Mouse (Mus musculus): ENCODE measurements around the gene Lrrn2.

Gene Lrrn2

DNA sequence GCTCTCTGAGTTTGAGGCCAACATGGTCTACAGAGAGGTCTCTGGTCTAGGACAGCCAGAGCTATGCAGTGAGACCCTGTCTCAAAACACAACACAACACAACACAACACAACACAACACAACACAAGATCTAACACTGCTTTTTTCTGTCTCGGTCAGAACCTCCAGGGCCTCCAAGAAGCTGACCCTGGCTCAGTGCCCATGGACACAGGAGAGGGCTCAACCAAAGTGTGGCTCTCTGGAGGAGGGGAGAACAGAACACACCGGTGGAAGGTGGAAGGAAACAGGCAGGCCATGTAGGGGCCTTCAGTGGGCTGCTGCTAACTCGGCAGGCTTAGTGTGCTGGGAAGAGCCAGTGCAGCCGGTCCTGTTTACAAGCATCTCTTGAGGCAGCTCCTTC, 5.6 kb downstream of the Lrrn2 start:
- no peak for DNase-seq (ENCODE audit: low spot score)

DNA sequence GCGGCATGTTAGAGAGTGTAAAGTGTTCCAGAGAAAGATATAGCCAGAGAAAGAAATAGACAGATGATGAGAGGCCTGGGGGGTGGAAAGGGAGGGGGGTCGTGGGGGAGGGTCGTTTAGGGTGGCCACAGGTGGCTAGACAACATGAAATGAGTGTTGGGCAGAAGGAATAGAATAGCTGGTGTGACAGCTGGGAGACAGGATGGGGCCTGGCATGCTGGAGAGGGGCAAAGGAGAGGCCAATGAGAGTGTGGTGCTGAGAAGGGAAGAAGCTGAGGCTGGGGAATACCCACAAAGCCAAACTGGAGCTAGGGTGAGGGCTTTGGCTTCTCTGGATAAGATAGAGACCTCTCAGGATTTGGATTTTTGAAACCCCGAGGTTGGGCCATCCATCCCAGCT, 6.6 kb downstream of the Lrrn2 start:
- DNase-seq (ENCODE audit: low spot score) = no peak

DNA sequence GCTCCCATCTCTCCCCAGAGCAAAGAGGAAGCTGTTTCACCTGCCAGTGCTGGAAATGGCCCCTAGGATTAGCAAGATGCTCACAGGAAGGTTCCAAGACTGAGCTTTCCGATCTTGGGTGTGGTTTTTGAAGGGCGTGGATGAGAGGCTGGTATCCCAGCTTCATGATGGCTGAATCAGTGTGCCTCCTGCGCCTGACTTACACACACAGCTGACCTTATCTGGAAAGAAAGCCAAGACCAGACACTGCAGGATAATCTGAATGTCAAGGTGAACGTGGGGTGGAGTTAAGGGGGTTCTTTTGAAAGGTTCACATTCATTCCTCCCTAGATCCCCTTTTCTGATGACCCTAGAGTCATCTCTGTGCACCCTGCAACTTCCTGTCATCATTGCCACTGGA, 8.7 kb downstream of the Lrrn2 start:
- no peak for DNase-seq (ENCODE audit: low spot score)

DNA sequence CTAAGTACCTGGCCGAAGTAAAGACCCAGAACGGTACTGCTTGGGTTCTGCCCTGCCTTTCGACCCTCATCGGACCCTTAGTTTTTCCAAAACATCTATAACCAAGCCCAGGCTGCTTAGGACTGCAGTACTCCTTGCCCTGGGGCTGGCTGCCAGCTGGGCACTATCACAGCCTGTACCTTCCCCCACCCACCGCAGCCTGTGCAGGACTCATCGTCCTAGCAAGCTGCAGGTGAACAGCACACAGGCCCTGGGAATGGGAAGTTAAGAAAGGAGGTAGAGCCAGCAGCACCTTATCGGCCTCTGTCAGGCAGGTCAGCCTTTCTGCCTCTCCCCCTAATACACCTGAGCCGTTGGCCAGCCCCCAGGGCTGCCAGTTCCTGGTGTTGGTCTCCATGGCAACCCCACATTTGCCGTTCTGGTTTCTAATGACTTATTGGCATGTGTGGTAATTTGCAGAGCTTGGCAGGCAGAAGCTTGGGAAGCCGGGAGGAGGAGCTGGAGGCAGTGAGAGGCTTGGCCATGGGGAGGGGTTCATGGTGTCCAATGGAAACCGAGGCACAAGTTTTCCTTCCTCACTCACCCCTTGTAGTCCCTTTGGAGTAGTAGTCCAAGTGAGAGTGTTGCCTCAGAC, 10.2 kb downstream of the Lrrn2 start:
- peak; percentile 13 for DNase-seq (ENCODE audit: low spot score)

DNA sequence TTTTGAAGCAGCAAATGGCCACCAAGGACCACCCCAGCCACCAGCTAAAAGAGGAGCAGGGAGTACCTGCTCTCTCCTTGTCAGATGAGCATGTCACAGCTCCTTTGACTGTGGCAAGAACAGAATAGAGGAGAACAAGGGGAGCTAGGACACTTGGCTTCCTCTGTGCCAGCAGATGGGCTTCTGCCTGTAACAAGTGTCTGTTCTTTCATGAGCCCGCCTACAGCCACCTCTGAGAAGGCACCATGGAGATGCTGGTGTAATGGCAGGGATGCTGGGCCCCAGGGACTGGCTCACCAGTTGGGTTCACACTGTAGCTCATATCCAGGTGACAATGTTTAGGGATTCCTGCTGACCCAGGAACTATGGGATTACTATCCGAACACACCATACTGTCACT, 12.0 kb downstream of the Lrrn2 start:
- no peak for DNase-seq (ENCODE audit: low spot score)

DNA sequence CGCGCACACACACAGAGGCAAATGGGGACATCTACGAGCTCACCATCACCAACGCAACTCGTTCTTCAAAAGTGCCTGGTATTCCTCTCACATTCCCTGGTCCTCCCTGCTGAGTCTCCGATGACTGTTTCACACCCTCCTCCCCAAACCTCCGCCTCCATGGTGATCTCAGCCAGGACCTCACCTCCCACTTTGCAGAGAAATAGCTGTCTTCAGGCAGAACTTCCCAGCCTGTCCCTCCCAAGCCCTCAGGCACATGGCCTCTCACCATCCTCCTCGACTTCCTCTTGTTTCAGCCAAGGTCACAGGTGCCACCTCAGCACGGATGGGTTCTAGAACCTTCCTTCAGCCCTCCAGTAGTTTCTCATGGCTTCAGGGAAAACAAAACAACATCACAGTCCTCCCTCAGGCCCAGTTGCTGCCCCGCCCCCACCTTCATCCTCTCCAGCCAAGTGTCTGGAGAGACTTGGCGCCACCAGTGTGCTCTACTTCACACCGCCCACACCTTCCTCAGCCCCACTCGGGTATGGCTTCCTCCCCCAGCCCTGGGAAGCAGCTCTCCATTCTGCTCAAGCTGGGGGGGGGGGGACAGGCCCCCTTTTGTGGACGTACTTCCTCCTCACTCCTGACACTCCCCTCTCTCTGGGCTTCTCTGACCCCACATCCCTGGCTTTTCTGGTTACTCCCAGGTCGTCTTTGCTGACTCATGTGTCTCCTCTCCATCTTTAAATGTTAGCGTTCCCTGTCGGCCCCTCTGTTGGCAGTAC, 13.4 kb downstream of the Lrrn2 start:
- DNase-seq (ENCODE audit: low spot score) = no peak

DNA sequence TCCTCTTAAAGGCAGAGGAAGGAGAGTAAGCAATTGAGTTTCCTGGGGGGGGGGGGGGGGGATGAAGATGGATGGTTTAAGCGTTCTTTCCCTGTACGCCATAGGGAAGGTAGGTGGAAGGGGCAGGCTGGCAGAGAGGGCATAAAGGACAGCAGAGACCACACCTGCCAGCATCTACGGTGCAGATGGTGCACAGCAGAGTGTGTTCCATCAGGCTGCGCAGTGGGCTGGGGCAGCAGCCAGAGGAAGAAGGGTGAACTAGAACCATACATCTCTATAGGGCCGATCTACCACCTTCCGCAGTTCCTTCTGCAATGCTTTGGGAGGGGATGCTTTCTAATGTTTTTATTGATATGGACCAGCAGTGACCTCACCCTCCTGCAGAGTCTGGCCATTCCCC, 19.0 kb downstream of the Lrrn2 start:
- no peak for DNase-seq (ENCODE audit: low spot score)

DNA sequence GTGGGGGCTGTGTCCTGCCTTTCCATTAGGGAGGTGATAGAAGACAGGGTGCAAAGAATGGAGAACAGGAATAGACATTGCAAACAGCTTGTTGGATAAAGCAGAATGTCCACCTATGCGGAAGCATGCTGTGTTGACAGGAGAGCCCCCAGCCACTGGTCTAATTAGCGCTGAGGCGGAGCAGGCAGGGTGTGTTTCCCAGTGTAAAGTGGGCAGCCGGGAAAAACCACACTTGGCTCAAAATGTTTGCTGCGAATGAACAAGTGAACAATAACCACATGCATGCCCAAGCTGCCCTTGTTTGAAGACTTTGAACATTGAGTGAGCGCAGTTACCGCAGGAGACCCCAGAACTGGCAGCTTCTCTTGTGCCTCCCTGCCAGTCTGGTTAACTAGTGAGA, 19.6 kb downstream of the Lrrn2 start:
- no peak for DNase-seq (ENCODE audit: low spot score)

DNA sequence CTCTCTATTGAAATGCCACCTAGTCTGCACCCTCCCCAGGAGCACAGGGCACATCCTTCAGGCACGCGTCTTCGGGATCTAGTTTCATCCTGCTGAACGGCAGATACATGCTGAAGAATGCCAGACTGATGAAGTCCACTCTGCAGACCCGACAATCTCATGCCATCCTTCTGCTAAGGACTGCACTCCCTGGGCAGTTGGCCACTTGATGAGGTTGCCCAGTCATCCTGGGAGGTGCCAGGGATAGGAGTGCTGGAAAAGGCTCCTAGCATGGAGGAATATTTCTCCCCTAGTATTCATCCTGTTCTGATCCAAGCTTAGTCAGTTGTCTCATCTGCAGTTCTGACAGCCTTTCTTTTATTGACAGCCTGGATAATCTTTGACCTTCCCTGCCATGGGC, 20.9 kb downstream of the Lrrn2 start:
- no peak for DNase-seq (ENCODE audit: low spot score)

DNA sequence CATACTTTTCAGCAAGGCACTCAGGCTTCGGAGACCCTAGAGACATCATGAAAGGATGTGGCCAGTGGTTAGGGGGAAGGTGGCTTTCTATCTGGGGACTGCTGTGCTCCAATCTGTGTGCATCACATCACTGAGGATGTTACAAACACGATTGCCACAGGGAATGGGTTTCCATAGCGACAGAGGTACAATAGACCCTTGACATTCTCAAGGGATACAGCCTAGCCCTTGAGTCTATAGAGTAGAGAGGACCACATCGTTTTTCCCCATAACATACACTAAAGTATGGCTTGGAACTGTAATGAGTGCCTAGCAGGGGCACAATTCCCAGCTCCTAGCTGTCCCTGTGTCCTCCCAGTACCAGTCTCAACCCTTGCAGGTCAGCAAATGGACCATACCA, 23.4 kb downstream of the Lrrn2 start:
- DNase-seq (ENCODE audit: low spot score) = no peak

DNA sequence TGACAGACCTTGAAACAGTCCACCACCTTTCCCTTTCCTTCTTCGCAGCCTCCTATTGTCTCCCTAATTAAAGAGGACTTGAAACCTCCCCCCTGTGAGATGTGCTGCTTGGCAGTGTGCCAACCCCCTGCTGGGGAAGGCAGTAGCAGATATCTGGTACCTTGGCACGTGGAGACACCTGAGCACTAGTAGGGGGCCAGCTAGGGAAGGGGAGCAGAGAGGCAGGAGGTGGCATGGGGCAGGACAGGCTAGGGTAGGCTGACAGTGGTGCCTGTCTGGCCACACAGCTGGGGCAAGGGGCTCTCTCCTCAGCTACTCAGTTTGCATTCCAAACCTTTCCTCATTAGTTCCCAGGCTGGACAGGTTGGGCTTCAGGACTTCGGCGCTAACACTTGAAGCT, 29.0 kb downstream of the Lrrn2 start:
- DNase-seq (ENCODE audit: low spot score) = no peak

DNA sequence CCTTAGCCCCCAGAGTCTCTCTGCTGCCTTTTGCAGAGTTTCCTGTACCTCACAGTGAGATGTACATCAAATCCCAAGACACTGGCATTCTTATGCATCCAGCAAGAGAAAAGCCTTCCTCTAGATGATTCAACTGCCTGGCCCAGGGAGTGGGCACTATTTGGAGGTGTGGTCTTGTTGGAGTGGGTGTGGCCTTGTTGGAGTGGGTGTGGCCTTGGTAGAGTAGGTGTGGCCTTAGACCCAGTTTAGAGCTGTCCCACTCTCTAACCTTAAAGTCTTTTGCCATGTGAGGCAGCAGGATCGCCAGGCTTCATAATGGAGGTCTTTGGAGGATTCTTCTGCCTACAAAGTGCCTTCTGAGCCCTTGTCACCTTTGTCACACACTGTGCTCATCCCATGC, 29.9 kb downstream of the Lrrn2 start:
- DNase-seq (ENCODE audit: low spot score) = no peak

DNA sequence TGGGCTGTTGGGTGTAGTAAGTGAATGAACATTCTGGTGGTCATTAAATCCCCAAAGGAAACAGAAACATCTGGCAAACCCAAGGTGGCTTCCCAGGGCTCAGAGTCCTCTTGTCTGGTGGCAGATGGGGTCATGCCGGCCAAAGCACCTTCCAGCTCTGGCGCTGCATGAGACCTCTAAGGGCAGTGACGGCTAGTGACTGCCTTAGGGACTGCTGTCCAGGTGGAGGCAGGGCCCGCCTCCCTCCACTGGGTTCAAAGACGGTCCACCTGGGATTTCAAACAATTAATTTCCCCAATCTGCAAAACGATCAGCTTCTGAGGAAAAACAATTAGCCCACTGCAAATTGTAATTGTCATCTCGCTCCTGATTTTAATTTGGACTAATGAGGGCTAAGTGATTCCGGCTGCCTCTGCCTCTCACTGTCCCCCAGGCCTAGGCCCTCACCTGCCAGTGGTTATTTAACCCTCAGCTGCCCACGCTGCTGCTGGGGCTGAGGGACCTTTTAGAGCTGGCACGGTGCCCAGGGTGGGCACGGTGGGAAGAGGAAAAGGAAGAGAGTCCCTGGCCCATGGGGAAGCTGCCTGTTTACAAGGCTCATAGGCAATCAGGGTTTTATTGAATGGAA, 30.5 kb downstream of the Lrrn2 start:
- no peak for DNase-seq (ENCODE audit: low spot score)

DNA sequence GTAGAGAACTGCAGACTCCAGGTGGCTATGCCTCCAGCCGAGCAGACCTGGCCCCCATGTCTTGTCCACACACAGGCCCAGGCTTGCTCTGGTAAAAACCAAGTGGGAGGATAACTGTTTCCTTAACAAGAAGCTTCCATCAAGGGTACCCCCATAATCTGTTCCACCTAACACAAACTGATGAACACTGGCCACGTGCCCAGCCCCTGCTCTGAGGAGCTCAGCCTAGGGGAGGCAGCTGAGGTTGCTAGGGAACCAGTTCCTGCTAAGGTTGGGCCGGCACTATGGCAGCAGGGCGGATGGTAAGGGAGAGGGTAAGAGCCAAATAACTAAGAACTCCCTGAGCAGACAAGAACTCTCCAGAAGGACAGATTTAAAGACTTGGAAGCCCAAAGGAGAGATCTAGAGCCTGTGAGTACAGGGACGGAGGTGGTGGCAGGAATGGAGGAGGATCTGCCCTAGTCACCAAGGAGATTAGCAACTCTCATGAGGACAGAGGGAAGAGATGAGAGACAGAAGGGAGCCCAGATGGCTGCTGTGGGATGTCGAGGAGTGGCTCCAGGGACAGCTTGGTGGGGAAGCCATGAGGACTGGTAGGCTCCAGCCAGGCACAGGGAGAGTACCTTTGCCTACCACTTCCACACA, 35.9 kb downstream of the Lrrn2 start:
- DNase-seq (ENCODE audit: low spot score) = no peak

DNA sequence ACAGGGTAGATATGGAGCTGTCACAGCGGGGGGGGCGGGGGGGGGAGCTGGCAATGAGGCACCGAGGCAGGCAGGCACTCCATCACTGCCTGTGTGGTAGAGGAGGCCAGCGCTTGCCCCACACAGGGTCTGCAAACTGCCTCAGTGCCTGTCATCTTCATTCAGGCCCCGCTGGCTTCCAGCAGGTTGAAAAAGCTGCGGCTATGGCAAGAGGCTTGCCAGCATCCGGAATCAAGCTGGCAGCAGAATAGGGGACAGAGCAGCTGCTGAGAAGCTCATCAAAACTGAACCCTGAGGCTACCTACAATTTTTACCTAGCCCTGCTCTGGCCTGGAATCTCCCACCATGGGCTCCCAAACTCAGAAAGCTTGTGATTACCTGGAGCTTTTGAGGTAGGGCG, 37.5 kb downstream of the Lrrn2 start:
- no peak for DNase-seq (ENCODE audit: low spot score)

DNA sequence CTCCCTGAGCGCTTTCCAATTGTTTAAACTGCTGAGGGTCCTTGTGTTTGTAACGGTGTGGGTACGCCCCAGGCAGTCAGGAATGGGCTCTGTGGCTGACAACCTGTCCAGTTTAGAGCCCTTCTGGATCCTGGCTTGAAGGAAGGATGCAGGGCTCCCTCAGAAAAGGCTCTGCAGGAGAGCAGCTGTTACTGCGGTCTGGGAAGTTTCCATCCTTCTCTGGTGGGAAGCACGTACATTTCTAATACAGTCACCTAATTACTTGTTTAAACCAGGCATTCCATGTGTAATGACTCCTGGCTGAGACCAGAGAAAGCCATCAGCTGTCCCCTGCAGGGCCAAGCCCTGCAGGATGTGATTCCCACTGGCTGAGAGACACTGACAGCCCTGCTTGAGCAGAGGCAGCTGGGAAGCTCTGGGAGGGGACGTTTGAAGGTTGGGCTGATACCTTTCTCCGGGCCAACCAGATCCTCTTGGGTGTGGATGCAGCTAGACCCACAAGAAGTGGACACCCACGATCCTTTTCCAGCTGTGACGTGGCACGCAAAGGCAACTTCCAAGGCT, 38.1 kb downstream of the Lrrn2 start:
- no peak for DNase-seq (ENCODE audit: low spot score)

DNA sequence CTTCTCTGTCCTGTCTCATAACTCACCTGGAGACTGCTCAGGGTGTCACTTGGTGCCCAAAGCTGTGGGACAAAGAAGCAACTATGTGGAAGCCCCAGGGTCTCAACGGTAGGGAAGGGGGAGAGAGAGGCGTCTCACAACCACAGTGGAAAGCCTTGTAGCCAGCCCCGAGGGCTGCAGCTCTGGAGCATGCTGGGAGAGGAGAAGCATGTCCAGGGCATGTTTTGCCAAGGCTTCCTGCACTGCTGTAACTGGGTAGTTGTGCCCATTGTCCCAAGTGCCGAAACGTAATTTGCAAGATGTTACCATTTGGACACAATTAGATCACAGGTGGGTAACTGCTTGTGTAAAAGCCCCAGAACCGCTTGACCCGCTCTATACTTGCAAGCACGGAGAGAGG, 39.2 kb downstream of the Lrrn2 start:
- DNase-seq (ENCODE audit: low spot score) = no peak

DNA sequence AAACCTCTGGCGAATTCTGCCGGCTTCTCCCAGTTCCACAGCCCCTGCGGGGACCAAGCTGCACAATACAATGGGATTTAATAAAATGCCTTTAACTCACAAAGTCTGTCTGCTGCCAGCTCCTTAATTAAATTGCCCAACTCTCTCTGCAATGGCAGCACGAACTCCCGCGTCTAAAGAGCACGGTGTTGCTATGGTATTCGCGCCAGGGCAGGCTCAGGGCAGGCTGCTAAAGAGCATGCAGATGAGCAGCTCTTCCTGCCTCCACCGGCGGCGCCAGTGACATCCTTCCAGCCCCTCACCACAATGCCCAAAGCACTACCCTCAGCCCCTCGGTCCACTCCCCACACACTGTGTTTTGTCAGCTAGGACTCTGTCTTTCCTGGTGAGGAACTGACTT, 41.0 kb downstream of the Lrrn2 start:
- DNase-seq (ENCODE audit: low spot score) = peak; percentile 58

DNA sequence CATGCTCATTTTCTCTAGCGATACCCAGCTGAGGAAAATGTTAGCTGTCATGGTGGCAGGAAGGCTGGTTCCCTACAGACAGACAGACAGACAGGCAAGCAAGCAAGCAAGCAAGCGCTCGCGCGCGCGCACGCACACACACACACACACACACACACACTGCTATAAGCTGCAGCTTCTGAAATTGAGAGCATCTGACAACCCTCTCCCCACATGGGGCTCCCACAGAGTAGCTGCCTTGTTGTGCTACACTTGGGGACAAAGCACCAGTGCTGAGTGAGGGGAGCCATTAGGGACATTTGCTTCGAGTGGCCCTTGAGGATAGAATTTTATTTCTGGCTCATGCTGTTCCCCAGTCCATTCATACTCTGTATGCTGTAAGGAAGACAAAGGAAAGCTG, 42.2 kb downstream of the Lrrn2 start:
- DNase-seq (ENCODE audit: low spot score) = no peak

DNA sequence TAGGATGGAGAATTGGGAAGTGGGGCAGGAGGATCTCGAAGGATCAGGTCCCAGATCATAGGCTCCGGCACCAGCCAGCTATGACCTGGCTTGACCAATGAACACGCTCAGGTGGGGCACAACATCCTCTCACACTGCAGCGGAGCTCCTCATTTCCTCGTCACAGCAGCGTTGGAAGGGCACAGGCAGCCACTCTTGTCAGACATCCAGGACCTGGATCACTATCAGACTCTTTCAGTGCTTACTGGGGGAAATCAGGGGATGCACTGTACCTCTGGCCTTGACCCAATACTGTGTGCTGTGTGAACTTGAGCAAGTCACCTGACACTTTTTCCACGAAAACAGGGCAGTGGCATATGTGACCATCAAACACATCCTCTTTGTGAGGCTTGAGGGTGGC, 45.2 kb downstream of the Lrrn2 start:
- DNase-seq (ENCODE audit: low spot score) = no peak

DNA sequence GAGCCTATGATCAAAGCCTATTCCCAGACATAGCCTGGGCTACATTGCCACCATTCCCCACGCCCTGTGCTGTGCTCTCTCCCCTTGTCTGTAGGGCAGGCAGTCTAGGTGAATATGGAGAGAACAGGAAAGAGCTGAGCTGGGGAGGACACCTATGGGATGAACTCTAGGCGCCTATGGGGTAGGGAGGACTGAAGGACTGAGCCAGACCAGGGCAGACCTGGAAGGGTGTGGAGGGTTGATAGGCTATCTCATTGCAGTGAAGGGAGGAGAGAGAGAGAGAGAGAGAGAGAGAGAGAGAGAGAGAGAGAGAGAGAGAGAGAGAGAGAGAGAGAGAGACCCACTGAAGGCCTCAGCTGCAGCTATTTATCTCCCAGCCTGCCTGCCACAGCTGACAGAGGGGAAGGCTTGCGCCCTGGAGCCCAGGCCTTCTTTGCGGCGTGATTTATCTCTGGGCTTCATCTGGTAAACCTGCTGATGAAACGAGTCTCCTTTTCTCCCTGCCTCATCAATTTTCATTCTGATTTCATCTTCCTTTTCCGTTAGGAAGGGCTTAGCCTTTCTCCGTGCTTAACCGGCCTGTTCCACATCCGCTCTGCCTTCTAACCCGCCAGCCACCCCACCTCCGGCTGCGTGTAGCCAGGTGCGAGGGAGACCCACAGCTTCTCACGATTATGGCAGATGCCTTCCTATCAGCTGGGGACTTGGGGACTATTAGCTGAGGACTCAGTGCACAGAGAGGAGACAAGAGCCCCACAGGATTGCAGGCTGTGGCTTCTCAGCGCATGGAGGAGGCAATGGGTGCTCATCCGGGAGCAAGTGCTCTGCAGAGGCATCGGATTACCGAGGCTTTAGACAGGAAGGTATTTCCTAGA, 48.2 kb downstream of the Lrrn2 start:
- DNase-seq (ENCODE audit: low spot score) = no peak

DNA sequence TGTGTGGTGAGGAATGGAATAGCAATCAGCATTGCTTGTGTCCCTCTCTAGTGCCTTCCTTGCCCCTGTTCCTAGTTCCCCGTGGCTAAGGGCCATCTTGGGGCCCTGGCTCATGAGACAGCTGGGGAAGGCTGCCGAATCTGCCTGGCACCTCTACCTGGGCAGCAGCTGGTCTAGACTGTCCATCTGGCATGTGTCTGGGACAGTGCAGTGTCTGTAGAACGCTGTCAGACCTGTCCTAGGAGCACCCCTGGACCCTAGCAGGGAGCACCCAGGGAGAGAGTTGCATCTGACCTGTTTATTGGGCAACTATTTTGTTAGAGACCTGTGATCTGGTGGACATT, 48.8 kb downstream of the Lrrn2 start:
- DNase-seq (ENCODE audit: low spot score) = no peak

Data from MN1 (cell line).